Mouse (Mus musculus) limb, embryonic 15.5 days (tissue): Measurements from ENCODE around the gene Cfap44. TPM values are rescaled to one million over a fixed set of nuclear protein-coding genes. Genes with fewer than 3 reads are reported as not detected.
A peak's percentile ranks its signal among the peaks of the same experiment; 100 is the strongest.

ENCODE experiments used
- ATAC-seq: fragments of 200-750 bp; cut with Nextera tagmentation; 2 replicates; pipeline ENCODE4 v1.8.0; 2017; ENCODE audit warnings: low read depth, moderate TSS enrichment; ENCODE audit not compliant: insufficient number of reproducible peaks, low FRiP score, low TSS enrichment
- H3K27ac ChIP-seq: fragments of 300-500 bp; sonication (generic); 2 replicates; pipeline ENCODE4 v1.5.1; 2015; ENCODE audit warnings: moderate library complexity, mild to moderate bottlenecking, inconsistent platforms
- H3K27me3 ChIP-seq: fragments of 300-500 bp; sonication (generic); 2 replicates; pipeline ENCODE4 v1.6.1; 2015; ENCODE audit warnings: inconsistent platforms
- H3K36me3 ChIP-seq: fragments of 300-500 bp; sonication (generic); 2 replicates; pipeline ENCODE4 v1.6.1; 2015; ENCODE audit warnings: inconsistent platforms
- H3K4me1 ChIP-seq: fragments of 300-500 bp; sonication (generic); 2 replicates; pipeline ENCODE4 v1.6.1; 2015; ENCODE audit warnings: inconsistent platforms
- H3K4me2 ChIP-seq: fragments of 300-500 bp; sonication (generic); 2 replicates; pipeline ENCODE4 v1.6.1; 2015; ENCODE audit warnings: mild to moderate bottlenecking, inconsistent platforms
- H3K4me3 ChIP-seq: fragments of 300-500 bp; sonication (generic); 2 replicates; pipeline ENCODE4 v1.5.1; 2015; ENCODE audit warnings: mild to moderate bottlenecking, inconsistent platforms
- H3K9ac ChIP-seq: fragments of 300-500 bp; sonication (generic); 2 replicates; pipeline ENCODE4 v1.6.1; 2015; ENCODE audit warnings: inconsistent platforms
- H3K9me3 ChIP-seq: fragments of 300-500 bp; sonication (generic); 2 replicates; pipeline ENCODE4 v1.6.1; 2016; ENCODE audit warnings: inconsistent platforms
- WGBS: fragments of 180-500 bp; shearing (Covaris S2); methylation state at CpG from one replicate; pipeline ENCODE4 v1.1.7; 2015; 5-methylcytosine and 5-hydroxymethylcytosine counted together
- polyA plus RNA-seq: library from polyadenylated mRNA; unstranded; fragments of >200 nt; fragmentation: Nextera tagmentation; extraction: Ambion mirVana; gene quantifications from 2 replicates; pipeline ENCODE4 v1.2.1, GENCODE M21; 2015

The Cfap44 gene
- polyA plus RNA-seq, 1 experiment from 2014 or later: 0.55 TPM

DNA sequence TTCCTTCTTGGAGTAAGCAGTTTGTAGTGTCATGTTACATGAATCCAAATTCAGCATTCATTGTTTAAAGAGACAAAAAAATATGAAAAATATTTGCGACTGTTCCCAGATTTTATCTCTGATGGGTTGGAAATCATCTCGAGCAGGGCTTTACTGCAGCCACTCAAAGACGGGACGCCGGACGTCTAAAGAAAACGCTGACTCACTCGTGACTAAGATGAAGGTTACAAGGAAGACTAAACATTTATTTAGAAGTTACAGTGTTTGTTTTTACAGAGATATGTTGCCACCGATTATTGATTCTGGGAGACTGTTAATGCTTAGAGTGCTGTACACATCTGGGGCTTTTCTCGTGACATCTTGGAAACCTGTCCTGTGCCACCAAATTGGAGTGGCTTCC, 90.2 kb downstream of the Cfap44 start:
- peaks cover 32% of the 10 kb centered on the region for H3K4me1 ChIP-seq
- peak overlapping the region; percentile 76 for H3K27ac ChIP-seq
- 70% methylated on average over 10 of the region's 10 CpGs for WGBS
- H3K9me3 ChIP-seq: no peaks in the 10 kb centered on the region
- ATAC-seq: no peak
- H3K9ac ChIP-seq: no peak overlapping the region
- no peak overlapping the region for H3K4me3 ChIP-seq
- H3K4me2 ChIP-seq: no peak overlapping the region
- H3K36me3 ChIP-seq: peaks cover 65% of the 10 kb centered on the region
- H3K27me3 ChIP-seq: no peaks in the 10 kb centered on the region

GRCm38 (mm10) chr16:44485691-44486090, 91.1 kb downstream of the Cfap44 start:
- H3K9ac ChIP-seq: no peak overlapping the region

GRCm38 (mm10) chr16:44486612-44487011, 92.0 kb downstream of the Cfap44 start:
- Histone ChIP-seq H3K27ac (peak overlapping the region; percentile 69; the same call in 1 of the 2 replicates), H3K9me3 (no peaks in the 10 kb centered on the region), H3K9ac (0 out of 2 replicates have a peak overlapping the region, but pooled peaks have one; percentile 2), H3K4me3 (no peak overlapping the region), H3K4me1 (peaks cover 18% of the 10 kb centered on the region), H3K36me3 (peaks cover 83% of the 10 kb centered on the region), H3K27me3 (no peaks in the 10 kb centered on the region), H3K4me2 (no peak overlapping the region)
- WGBS: 82% methylated on average over 9 of the region's 9 CpGs
- ATAC-seq: no peak

More at GRCm38 (mm10) chr16:44485691-44486090, 91.1 kb downstream of the Cfap44 start:
- Histone ChIP-seq H3K27me3 (no peaks in the 10 kb centered on the region), H3K4me1 (peaks cover 27% of the 10 kb centered on the region), H3K36me3 (peaks cover 74% of the 10 kb centered on the region), H3K4me3 (no peak overlapping the region), H3K4me2 (no peak overlapping the region), H3K27ac (peak overlapping the region; percentile 69), H3K9me3 (no peaks in the 10 kb centered on the region)
- 87% methylated on average over 8 of the region's 8 CpGs for WGBS
- no peak for ATAC-seq

DNA sequence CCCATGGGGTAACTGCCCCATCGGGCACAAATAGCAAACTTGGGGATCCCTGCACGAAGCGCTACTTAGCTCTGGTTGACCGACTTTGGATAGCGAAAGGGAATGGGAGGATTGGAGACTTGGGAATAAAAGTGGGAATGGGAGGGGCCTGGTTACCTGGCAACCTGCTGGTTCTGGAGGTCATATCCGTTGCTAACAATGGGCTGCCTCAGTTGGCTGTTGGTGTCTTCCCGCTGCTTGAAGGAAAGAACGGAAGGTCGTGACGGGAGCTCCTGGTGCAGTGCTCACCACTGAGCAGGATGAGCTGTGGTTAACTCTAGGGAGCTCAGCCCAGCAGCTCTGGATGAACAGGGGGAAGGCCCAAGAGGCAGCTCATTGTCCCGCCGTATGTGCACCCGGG, 92.6 kb downstream of the Cfap44 start:
- H3K36me3 ChIP-seq: peaks cover 89% of the 10 kb centered on the region
- H3K27me3 ChIP-seq: no peaks in the 10 kb centered on the region
- no peaks in the 10 kb centered on the region for H3K9me3 ChIP-seq
- H3K9ac ChIP-seq: no peak overlapping the region
- ATAC-seq: no peak
- peaks cover 14% of the 10 kb centered on the region for H3K4me1 ChIP-seq
- H3K4me3 ChIP-seq: no peak overlapping the region
- H3K4me2 ChIP-seq: no peak overlapping the region
- 0 out of 2 replicates have a peak overlapping the region, but pooled peaks have one; percentile 12 for H3K27ac ChIP-seq
- WGBS: 88% methylated on average over 13 of the region's 13 CpGs

- H3K4me3 ChIP-seq: no peak overlapping the region
- H3K9ac ChIP-seq: no peak overlapping the region
- H3K4me2 ChIP-seq: no peak overlapping the region
- H3K27ac ChIP-seq: peak overlapping the region; percentile 27; the same call in 1 of the 2 replicates
- peaks cover 26% of the 10 kb centered on the region for H3K4me1 ChIP-seq
- no peak for ATAC-seq
- 85% methylated on average over 9 of the region's 9 CpGs for WGBS
- no peaks in the 10 kb centered on the region for H3K9me3 ChIP-seq
- peaks cover 91% of the 10 kb centered on the region for H3K36me3 ChIP-seq
- H3K27me3 ChIP-seq: no peaks in the 10 kb centered on the region
These were observed 96.5 kb downstream of the Cfap44 start for GRCm38 (mm10) chr16:44491051-44491450.

- WGBS: 91% methylated on average over 6 of the region's 6 CpGs
- Histone ChIP-seq H3K27me3 (no peaks in the 10 kb centered on the region), H3K4me1 (peaks cover 35% of the 10 kb centered on the region), H3K36me3 (peaks cover 91% of the 10 kb centered on the region), H3K4me3 (no peak overlapping the region), H3K9me3 (no peaks in the 10 kb centered on the region), H3K4me2 (no peak overlapping the region), H3K9ac (no peak overlapping the region), H3K27ac (no peak overlapping the region)
- no peak for ATAC-seq
These were observed 97.6 kb downstream of the Cfap44 start for GRCm38 (mm10) chr16:44492151-44492550.

DNA sequence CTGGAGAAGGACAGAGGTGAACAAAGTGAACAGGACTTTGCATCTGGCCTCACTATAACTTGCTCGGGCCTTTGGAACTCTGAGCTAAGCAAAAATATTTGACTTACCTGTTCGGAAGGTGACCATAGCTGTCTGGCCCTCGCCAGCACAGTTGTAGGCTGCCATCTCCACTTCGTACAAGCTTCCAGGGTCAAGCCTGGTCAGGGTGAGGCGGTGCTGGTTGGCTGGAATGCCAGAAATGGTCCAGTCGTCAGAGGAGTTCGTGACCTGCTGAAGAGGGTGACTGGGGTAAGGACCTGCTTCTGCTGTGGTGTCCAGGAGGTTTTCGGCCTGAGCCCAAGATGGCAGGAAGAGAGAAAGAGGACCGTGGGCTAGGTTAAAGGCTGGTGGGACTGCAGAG, 98.1 kb downstream of the Cfap44 start:
- Histone ChIP-seq H3K36me3 (peaks cover 91% of the 10 kb centered on the region), H3K4me3 (no peak overlapping the region), H3K4me2 (no peak overlapping the region), H3K9ac (no peak overlapping the region), H3K4me1 (peaks cover 35% of the 10 kb centered on the region), H3K9me3 (no peaks in the 10 kb centered on the region), H3K27me3 (no peaks in the 10 kb centered on the region), H3K27ac (peak overlapping the region; percentile 74; the same call in 1 of the 2 replicates)
- WGBS: 82% methylated on average over 9 of the region's 9 CpGs
- no peak for ATAC-seq

- H3K27ac ChIP-seq: peak overlapping the region; percentile 74
- H3K27me3 ChIP-seq: no peaks in the 10 kb centered on the region
- H3K9me3 ChIP-seq: no peaks in the 10 kb centered on the region
- no peak for ATAC-seq
- H3K4me2 ChIP-seq: no peak overlapping the region
- peaks cover 91% of the 10 kb centered on the region for H3K36me3 ChIP-seq
- H3K4me3 ChIP-seq: no peak overlapping the region
- 36% methylated on average over 6 of the region's 6 CpGs for WGBS
- no peak overlapping the region for H3K9ac ChIP-seq
- peaks cover 35% of the 10 kb centered on the region for H3K4me1 ChIP-seq
These were observed 99.3 kb downstream of the Cfap44 start for GRCm38 (mm10) chr16:44493868-44494267.

- Histone ChIP-seq H3K4me2 (no peak overlapping the region), H3K9ac (no peak overlapping the region), H3K36me3 (peaks cover 91% of the 10 kb centered on the region), H3K9me3 (no peaks in the 10 kb centered on the region), H3K27ac (peak overlapping the region; percentile 74), H3K4me3 (no peak overlapping the region), H3K27me3 (no peaks in the 10 kb centered on the region), H3K4me1 (peaks cover 35% of the 10 kb centered on the region)
- ATAC-seq: no peak
- WGBS: 23% methylated on average over 8 of the region's 8 CpGs
These were observed 100.0 kb downstream of the Cfap44 start for GRCm38 (mm10) chr16:44494441-44495108.

DNA sequence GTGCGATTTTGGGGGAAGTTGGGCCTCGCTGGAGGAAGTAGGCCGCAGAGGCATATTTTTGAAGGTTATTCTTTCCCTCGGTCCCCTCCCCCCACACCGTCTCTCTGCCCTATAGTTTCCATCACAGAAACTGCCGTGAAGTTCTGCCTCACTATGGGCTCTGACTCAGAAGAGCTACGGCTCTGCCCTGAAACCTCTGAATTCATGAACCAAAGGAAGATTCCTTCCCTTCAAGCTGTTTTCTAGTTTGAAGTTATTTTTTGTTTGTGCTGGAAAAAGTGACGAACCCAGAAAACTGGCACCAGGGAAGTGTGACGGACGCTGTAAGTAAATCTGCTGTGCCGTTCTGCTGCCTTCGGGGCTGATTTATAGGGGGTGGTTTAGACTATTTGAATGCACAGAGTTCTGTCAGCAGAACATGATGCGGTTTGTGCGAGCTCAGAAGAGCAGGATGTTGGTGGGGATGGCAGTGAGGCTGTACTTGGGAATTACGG, 102.4 kb downstream of the Cfap44 start:
- peaks cover 35% of the 10 kb centered on the region for H3K4me1 ChIP-seq
- WGBS: 59% methylated on average over 15 of the region's 15 CpGs
- no peak for ATAC-seq

DNA sequence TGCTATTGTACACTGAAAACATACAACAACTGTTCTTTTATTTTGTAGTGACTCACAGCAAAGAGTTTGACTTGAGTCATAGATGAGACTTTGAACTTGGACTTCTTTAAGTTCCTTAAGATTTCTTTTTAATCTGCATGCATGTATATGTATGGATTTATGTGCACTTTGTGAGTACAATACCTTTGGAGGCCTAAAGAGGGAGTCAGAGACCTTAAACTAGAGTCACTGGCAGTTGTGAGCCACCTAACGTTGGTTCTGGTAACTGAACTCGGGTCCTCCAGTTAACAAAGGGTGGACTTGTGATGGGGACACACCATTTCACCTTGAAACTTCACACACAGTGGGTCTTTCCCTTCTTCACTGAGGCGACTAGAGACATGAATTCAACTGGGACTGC, 103.9 kb downstream of the Cfap44 start:
- WGBS: 93% methylated on average over 3 of the region's 3 CpGs
- Histone ChIP-seq H3K27ac (no peak overlapping the region), H3K9me3 (no peaks in the 10 kb centered on the region), H3K4me3 (no peak overlapping the region), H3K4me2 (no peak overlapping the region), H3K27me3 (no peaks in the 10 kb centered on the region), H3K9ac (no peak overlapping the region), H3K4me1 (peaks cover 45% of the 10 kb centered on the region), H3K36me3 (peaks cover 92% of the 10 kb centered on the region)
- no peak for ATAC-seq

More for the DNA sequence above, 102.4 kb downstream of the Cfap44 start:
- Histone ChIP-seq H3K27ac (peak overlapping the region; percentile 65), H3K4me3 (no peak overlapping the region), H3K36me3 (peaks cover 91% of the 10 kb centered on the region), H3K9me3 (no peaks in the 10 kb centered on the region), H3K27me3 (no peaks in the 10 kb centered on the region), H3K9ac (no peak overlapping the region), H3K4me2 (no peak overlapping the region)

GRCm38 (mm10) chr16:44501783-44502182, 107.2 kb downstream of the Cfap44 start:
- no peaks in the 10 kb centered on the region for H3K9me3 ChIP-seq
- no peaks in the 10 kb centered on the region for H3K27me3 ChIP-seq
- H3K4me2 ChIP-seq: no peak overlapping the region
- H3K27ac ChIP-seq: peak overlapping the region; percentile 33
- 84% methylated on average over 10 of the region's 10 CpGs for WGBS
- H3K4me1 ChIP-seq: peaks cover 27% of the 10 kb centered on the region
- peaks cover 87% of the 10 kb centered on the region for H3K36me3 ChIP-seq
- ATAC-seq: no peak
- no peak overlapping the region for H3K9ac ChIP-seq
- no peak overlapping the region for H3K4me3 ChIP-seq
